Mouse (Mus musculus) urinary bladder, postnatal 36 days (tissue): ENCODE results near the gene Cep295nl.
"Not testable (repeated sequence)": the region's sequence is repeated elsewhere in the genome, so short reads cannot be mapped to it uniquely, and the experiment has no call there.

Experiments used
- DNase-seq, 2 experiments: peaks; one replicate each; pipeline ENCODE4 v3.0.0; 2022; ENCODE audit warnings: low spot score in 2 of 2, mixed read lengths in 1 of 2

Cep295nl gene

GRCm38 (mm10) chr11:118342400-118342981 lies at the start of gene Cep295nl:
Gene Cep295nl (minus strand): TSS chr11:118342500.
- no peak for DNase-seq

- not testable (repeated sequence) for DNase-seq
Observed at GRCm38 (mm10) chr11:118387816-118388215, 45.5 kb upstream of the Cep295nl start.

- peak; percentile 78 to 87 for DNase-seq
Observed at GRCm38 (mm10) chr11:118379251-118380009, 37.1 kb upstream of the Cep295nl start.

GRCm38 (mm10) chr11:118378656-118379055 lies 36.4 kb upstream of the Cep295nl start:
- DNase-seq = no peak

- DNase-seq = not testable (repeated sequence)
Observed at GRCm38 (mm10) chr11:118376323-118376722, 34.0 kb upstream of the Cep295nl start.

- no peak for DNase-seq
Observed at GRCm38 (mm10) chr11:118375881-118376280, 33.6 kb upstream of the Cep295nl start.

- DNase-seq = no peak
Observed at GRCm38 (mm10) chr11:118375461-118375860, 33.2 kb upstream of the Cep295nl start.

GRCm38 (mm10) chr11:118375006-118375405 lies 32.7 kb upstream of the Cep295nl start:
- DNase-seq = no peak

- no peak for DNase-seq
Observed at GRCm38 (mm10) chr11:118374506-118374905, 32.2 kb upstream of the Cep295nl start.

GRCm38 (mm10) chr11:118372641-118373040 lies 30.3 kb upstream of the Cep295nl start:
- DNase-seq = no peak

GRCm38 (mm10) chr11:118371876-118372275 lies 29.6 kb upstream of the Cep295nl start:
- no peak for DNase-seq

- no peak for DNase-seq
Observed at GRCm38 (mm10) chr11:118369657-118370056, 27.4 kb upstream of the Cep295nl start.

- no peak for DNase-seq
Observed at GRCm38 (mm10) chr11:118369251-118369650, 27.0 kb upstream of the Cep295nl start.

GRCm38 (mm10) chr11:118368330-118368729 lies 26.0 kb upstream of the Cep295nl start:
- no peak for DNase-seq

GRCm38 (mm10) chr11:118366559-118366958 lies 24.3 kb upstream of the Cep295nl start:
- no peak for DNase-seq

GRCm38 (mm10) chr11:118366108-118366507 lies 23.8 kb upstream of the Cep295nl start:
- no peak for DNase-seq

GRCm38 (mm10) chr11:118365171-118365570 lies 22.9 kb upstream of the Cep295nl start:
- DNase-seq = peak in 1 of 2 experiments; percentile 66

GRCm38 (mm10) chr11:118364021-118364420 lies 21.7 kb upstream of the Cep295nl start:
- peak in 1 of 2 experiments; percentile 0 for DNase-seq

GRCm38 (mm10) chr11:118362971-118363518 lies 20.7 kb upstream of the Cep295nl start:
- peak in 1 of 2 experiments; percentile 53 for DNase-seq

GRCm38 (mm10) chr11:118362501-118362900 lies 20.2 kb upstream of the Cep295nl start:
- peak in 1 of 2 experiments; percentile 21 for DNase-seq

GRCm38 (mm10) chr11:118360907-118361341 lies 18.6 kb upstream of the Cep295nl start:
- peak in 1 of 2 experiments; percentile 56 for DNase-seq

- DNase-seq = peak in 1 of 2 experiments; percentile 54
Observed at GRCm38 (mm10) chr11:118360491-118360890, 18.2 kb upstream of the Cep295nl start.

- DNase-seq = no peak
Observed at GRCm38 (mm10) chr11:118355640-118356039, 13.3 kb upstream of the Cep295nl start, which contains the start of gene Timp2. Gene Timp2 (minus strand): TSS chr11:118355740.
